Mouse (Mus musculus): Measurements from ENCODE around the gene Il10ra. TPM values are rescaled to one million over a fixed set of nuclear protein-coding genes. Genes with fewer than 3 reads are reported as not detected.

Il10ra gene
- polyA plus RNA-seq, 1 experiment, result not detected

DNA sequence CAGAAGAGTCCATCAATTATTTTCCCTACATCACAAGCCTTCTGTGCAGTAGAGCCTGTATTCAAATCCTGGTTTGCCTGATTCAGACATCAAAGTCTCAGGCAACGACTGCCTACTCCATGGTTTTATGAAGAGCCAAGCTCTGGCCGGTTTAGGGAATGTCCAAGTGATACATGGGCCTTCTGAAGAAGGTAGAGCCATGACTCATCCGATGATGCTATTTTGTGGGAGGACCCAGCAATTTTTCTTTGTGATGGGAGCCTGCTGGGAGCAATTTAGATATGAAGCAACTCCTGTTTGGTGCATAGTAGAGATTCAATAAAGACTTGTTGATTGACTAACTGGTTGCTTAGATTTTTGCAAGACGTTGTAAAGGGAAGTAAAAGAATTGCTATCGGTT is 39.6 kb upstream of the Il10ra start:
- Histone ChIP-seq H3K4me2 (ENCODE audit: low read depth) (no peak overlapping the region), H3K79me2 (ENCODE audit: control insufficient read depth, insufficient read depth) (no peaks in the 10 kb centered on the region), H3ac (ENCODE audit: control insufficient read depth, insufficient read length) (no peak overlapping the region), H3K27me3 (ENCODE audit: control insufficient read depth, insufficient read depth, insufficient read length) (peaks cover 6% of the 10 kb centered on the region), H3K4me3 (no peak overlapping the region), H3K36me3 (ENCODE audit: control insufficient read depth, insufficient read depth) (no peaks in the 10 kb centered on the region)
- TF ChIP-seq SRF (IDR thresholded peaks at IDR 0.05; ENCODE audit: control insufficient read depth, insufficient read length, low read depth) (no peak), POLR2A (IDR thresholded peaks at IDR 0.05; ENCODE audit: insufficient read length, low read depth) (no peak), USF1 (IDR thresholded peaks at IDR 0.05; ENCODE audit: low read depth) (no peak), MYOD1 (IDR thresholded peaks at IDR 0.05; ENCODE audit: control insufficient read depth in 1 of 3, insufficient read length in 2 of 3, low read depth in 2 of 3) (no peak), TCF3 (IDR thresholded peaks at IDR 0.05; ENCODE audit: insufficient read length, low read depth) (no peak), MYOG (IDR thresholded peaks at IDR 0.05; ENCODE audit: control insufficient read depth in 1 of 3, insufficient read depth in 1 of 3, insufficient read length in 2 of 3, low read depth in 2 of 3) (no peak), REST (IDR thresholded peaks at IDR 0.05; ENCODE audit: insufficient read depth, insufficient read length) (no peak), E2F4 (IDR thresholded peaks at IDR 0.05; ENCODE audit: insufficient read depth) (no peak), TCF12 (IDR thresholded peaks at IDR 0.05; ENCODE audit: insufficient read depth, poor library complexity, severe bottlenecking) (no peak), POLR2AphosphoS2 (IDR thresholded peaks at IDR 0.05; ENCODE audit: insufficient read length, low read depth) (no peak), MAX (IDR thresholded peaks at IDR 0.05; ENCODE audit: low read depth) (no peak), CEBPB (IDR thresholded peaks at IDR 0.05; ENCODE audit: insufficient read depth, poor library complexity, severe bottlenecking) (no peak)

DNA sequence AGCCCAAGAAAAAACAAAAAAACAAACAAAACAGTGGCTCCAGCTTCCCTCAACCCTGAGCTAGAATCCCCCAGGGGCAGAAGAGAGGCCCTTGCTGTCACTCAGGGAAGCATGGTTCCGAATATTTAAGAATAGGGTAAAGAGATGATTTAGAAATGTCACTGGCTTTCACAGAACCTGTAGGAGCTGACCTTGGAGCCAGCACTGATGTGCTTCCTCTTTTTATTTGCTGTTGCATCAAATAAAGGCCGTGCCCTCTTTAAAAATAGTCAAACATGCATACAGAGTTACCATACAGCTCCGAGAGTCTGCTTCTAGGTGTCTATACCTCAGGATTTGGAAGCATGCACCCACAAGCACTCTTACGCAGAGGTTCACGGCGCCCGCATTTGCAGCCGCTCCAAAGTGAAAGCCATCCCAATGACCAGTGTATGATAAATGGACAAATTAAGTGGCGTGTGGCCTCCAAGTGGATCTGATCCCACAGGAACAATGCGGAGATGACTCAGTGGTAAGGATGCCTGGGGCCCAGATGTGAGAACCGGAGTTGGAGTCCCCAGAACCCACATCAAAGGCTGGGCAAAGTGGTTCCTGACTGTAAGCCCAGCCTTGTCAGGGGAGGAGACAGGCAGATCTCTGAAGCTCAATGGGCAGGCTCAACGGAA is 37.9 kb upstream of the Il10ra start:
- TF ChIP-seq REST (IDR thresholded peaks at IDR 0.05; ENCODE audit: insufficient read depth, insufficient read length), result no peak
- TF ChIP-seq MYOG (IDR thresholded peaks at IDR 0.05; ENCODE audit: control insufficient read depth in 1 of 3, insufficient read depth in 1 of 3, insufficient read length in 2 of 3, low read depth in 2 of 3), result no peak
- no peak for TF ChIP-seq MYOD1 (IDR thresholded peaks at IDR 0.05; ENCODE audit: control insufficient read depth in 1 of 3, insufficient read length in 2 of 3, low read depth in 2 of 3)
- TF ChIP-seq MAX (IDR thresholded peaks at IDR 0.05; ENCODE audit: low read depth), result no peak
- Histone ChIP-seq H3K4me3 (no peak overlapping the region), H3ac (ENCODE audit: control insufficient read depth, insufficient read length) (no peak overlapping the region), H3K79me2 (ENCODE audit: control insufficient read depth, insufficient read depth) (no peaks in the 10 kb centered on the region), H3K36me3 (ENCODE audit: control insufficient read depth, insufficient read depth) (no peaks in the 10 kb centered on the region), H3K27me3 (ENCODE audit: control insufficient read depth, insufficient read depth, insufficient read length) (peaks cover 6% of the 10 kb centered on the region), H3K4me2 (ENCODE audit: low read depth) (peak overlapping the region; percentile 48)

GRCm38 (mm10) chr9:45301771-45302170 is 32.8 kb upstream of the Il10ra start:
- TF ChIP-seq MYOG (IDR thresholded peaks at IDR 0.05; ENCODE audit: control insufficient read depth in 1 of 3, insufficient read depth in 1 of 3, insufficient read length in 2 of 3, low read depth in 2 of 3) (no peak), MYOD1 (IDR thresholded peaks at IDR 0.05; ENCODE audit: control insufficient read depth in 1 of 3, insufficient read length in 2 of 3, low read depth in 2 of 3) (no peak)
- no peaks in the 10 kb centered on the region for H3K36me3 ChIP-seq (ENCODE audit: control insufficient read depth, insufficient read depth)
- H3K4me2 ChIP-seq (ENCODE audit: low read depth), result no peak overlapping the region
- no peak overlapping the region for H3K4me3 ChIP-seq
- no peak overlapping the region for H3ac ChIP-seq (ENCODE audit: control insufficient read depth, insufficient read length)
- peaks cover 2% of the 10 kb centered on the region for H3K27me3 ChIP-seq (ENCODE audit: control insufficient read depth, insufficient read depth, insufficient read length)
- H3K79me2 ChIP-seq (ENCODE audit: control insufficient read depth, insufficient read depth), result no peaks in the 10 kb centered on the region

DNA sequence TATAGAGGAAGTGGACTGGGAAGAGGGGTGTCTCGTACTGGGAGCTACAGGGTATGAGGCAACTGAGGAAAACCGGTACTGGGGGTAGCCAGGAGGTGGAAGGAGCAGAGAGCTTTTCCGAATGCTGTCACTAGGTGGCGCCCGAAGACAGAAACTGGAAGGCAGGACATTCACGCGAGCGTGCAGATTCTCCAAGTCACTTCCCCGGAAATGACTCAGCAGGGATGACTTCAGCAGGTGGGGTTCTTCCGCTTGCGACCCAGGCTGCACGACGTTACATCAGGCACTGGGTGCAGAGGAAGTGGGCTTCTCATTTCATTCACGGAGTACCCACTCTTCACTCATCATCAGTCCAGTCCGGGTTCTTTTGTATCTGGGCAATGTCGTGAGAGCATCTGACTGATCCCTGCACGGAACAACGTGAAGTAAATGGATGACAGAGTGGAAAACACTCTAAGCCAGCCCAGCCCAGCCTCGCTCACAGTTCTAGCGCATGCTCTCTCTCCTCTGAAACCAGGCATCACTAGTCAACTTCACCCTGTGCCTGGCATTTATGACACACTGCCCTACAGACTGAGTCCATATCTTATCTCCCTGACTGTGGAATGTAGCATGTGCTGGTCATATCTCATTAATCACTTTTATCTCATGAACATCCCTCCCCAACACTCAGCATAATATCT is 31.6 kb upstream of the Il10ra start:
- Histone ChIP-seq H3ac (ENCODE audit: control insufficient read depth, insufficient read length) (no peak overlapping the region), H3K4me2 (ENCODE audit: low read depth) (peak overlapping the region; percentile 19), H3K4me3 (no peak overlapping the region), H3K27me3 (ENCODE audit: control insufficient read depth, insufficient read depth, insufficient read length) (peaks cover 5% of the 10 kb centered on the region), H3K36me3 (ENCODE audit: control insufficient read depth, insufficient read depth) (no peaks in the 10 kb centered on the region), H3K79me2 (ENCODE audit: control insufficient read depth, insufficient read depth) (no peaks in the 10 kb centered on the region)
- TF ChIP-seq CEBPB (IDR thresholded peaks at IDR 0.05; ENCODE audit: insufficient read depth, poor library complexity, severe bottlenecking) (peak; percentile 69; the same call in 1 of the 2 replicates), MYOG (IDR thresholded peaks at IDR 0.05; ENCODE audit: control insufficient read depth in 1 of 3, insufficient read depth in 1 of 3, insufficient read length in 2 of 3, low read depth in 2 of 3) (no peak)

- Histone ChIP-seq H3ac (ENCODE audit: control insufficient read depth, insufficient read length) (no peak overlapping the region), H3K36me3 (ENCODE audit: control insufficient read depth, insufficient read depth) (no peaks in the 10 kb centered on the region), H3K4me3 (no peak overlapping the region), H3K4me2 (ENCODE audit: low read depth) (no peak overlapping the region), H3K79me2 (ENCODE audit: control insufficient read depth, insufficient read depth) (no peaks in the 10 kb centered on the region), H3K27me3 (ENCODE audit: control insufficient read depth, insufficient read depth, insufficient read length) (peaks cover 5% of the 10 kb centered on the region)
- no peak for TF ChIP-seq MYOG (IDR thresholded peaks at IDR 0.05; ENCODE audit: control insufficient read depth in 1 of 3, insufficient read depth in 1 of 3, insufficient read length in 2 of 3, low read depth in 2 of 3)
- no peak for TF ChIP-seq SRF (IDR thresholded peaks at IDR 0.05; ENCODE audit: control insufficient read depth, insufficient read length, low read depth)
- TF ChIP-seq POLR2A (IDR thresholded peaks at IDR 0.05; ENCODE audit: insufficient read length, low read depth), result no peak
- no peak for TF ChIP-seq TCF12 (IDR thresholded peaks at IDR 0.05; ENCODE audit: insufficient read depth, poor library complexity, severe bottlenecking)
- TF ChIP-seq MAX (IDR thresholded peaks at IDR 0.05; ENCODE audit: low read depth), result no peak
- TF ChIP-seq E2F4 (IDR thresholded peaks at IDR 0.05; ENCODE audit: insufficient read depth), result no peak
- no peak for TF ChIP-seq REST (IDR thresholded peaks at IDR 0.05; ENCODE audit: insufficient read depth, insufficient read length)
- no peak for TF ChIP-seq POLR2AphosphoS2 (IDR thresholded peaks at IDR 0.05; ENCODE audit: insufficient read length, low read depth)
- no peak for TF ChIP-seq MYOD1 (IDR thresholded peaks at IDR 0.05; ENCODE audit: control insufficient read depth in 1 of 3, insufficient read length in 2 of 3, low read depth in 2 of 3)
- TF ChIP-seq USF1 (IDR thresholded peaks at IDR 0.05; ENCODE audit: low read depth), result no peak
- no peak for TF ChIP-seq CEBPB (IDR thresholded peaks at IDR 0.05; ENCODE audit: insufficient read depth, poor library complexity, severe bottlenecking)
- TF ChIP-seq TCF3 (IDR thresholded peaks at IDR 0.05; ENCODE audit: insufficient read length, low read depth), result no peak
These were observed 30.5 kb upstream of the Il10ra start for GRCm38 (mm10) chr9:45299231-45300006.

Measured in myocyte (in vitro differentiated cells).